Mouse (Mus musculus): ENCODE data around the gene Fat2. TPM values are rescaled to one million over a fixed set of nuclear protein-coding genes. Genes with fewer than 3 reads are reported as not detected.

Fat2 gene
- total RNA-seq, 2 experiments from 2014 or later = 0.32 to 0.63 TPM

- intact Hi-C loops (cut with DNase I) = no loop called here
- no peak for DNase-seq (ENCODE audit: extremely low spot score in 1 of 2, low spot score in 2 of 2)
These were observed 869 bp downstream of the Fat2 start for GRCm38 (mm10) chr11:55335314-55336076.

DNA sequence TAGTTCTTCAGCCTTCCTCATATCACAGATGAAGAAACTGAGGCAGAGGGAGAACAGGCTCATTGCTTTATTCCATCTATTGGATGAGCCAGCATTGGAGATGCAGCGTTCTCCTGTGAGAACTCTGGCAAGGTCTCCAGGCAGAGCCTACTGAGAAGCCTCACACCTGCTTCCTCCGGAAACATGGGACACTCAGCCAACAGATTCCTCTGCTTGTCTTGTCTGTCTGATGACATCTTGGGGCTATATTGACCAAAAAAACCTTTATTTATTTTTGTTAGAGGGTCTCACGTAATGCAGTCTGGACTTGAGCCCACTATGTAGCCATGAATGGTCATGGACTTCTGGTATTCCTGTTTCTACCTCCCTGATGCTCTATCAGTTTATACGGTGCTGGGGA is 1.8 kb downstream of the Fat2 start:
- intact Hi-C loops (cut with DNase I) = no loop called here
- no peak for DNase-seq (ENCODE audit: extremely low spot score in 1 of 2, low spot score in 2 of 2)

- intact Hi-C loops (cut with DNase I) = no loop called here
- no peak for DNase-seq (ENCODE audit: extremely low spot score in 1 of 2, low spot score in 2 of 2)
These were observed 2.3 kb downstream of the Fat2 start for GRCm38 (mm10) chr11:55334063-55334462.

DNA sequence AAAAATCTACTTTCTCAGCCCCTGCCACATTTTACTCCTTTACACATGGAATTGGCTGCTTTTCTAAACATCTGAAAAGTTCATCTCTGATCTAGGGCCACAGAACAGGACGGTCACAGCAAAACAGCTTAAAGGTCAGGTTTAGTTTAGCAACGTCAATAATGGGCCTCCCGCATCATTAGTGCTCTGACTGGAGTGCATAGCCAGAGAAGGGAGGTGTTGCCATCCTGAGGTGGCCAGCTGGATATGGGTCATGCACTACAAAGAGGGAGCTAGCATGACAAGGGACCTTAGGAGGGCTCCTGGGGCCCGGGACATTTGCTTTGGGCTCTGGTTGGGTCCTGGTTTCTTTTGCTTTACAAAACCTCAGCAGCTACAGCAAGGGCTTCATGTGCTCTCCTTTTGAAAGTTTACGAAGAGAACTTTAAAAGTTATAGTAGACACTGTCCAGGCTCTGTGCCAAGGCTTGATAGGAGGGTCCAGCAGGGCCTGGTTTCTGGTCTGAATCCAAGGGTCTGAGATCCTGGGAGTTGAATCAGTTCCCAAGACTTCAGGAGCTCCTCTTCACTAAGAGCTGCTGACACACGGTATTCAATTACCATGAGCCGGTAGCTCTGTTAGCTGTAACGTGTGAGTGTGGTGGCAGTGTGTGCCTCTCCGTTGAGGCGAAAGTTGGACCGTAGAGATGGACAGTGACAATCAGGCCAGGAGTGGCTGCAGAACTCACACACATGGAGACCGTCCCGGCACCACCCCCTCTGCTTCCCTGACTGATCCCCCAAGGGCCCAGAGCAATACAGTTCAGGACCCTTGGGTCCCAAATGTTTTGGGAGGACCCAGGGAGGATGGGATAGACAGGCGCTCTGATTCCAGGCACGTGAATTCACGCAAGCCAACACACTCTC is 6.2 kb downstream of the Fat2 start:
- no peak for DNase-seq (ENCODE audit: extremely low spot score in 1 of 2, low spot score in 2 of 2)
- intact Hi-C loops (cut with DNase I) = no loop called here

DNA sequence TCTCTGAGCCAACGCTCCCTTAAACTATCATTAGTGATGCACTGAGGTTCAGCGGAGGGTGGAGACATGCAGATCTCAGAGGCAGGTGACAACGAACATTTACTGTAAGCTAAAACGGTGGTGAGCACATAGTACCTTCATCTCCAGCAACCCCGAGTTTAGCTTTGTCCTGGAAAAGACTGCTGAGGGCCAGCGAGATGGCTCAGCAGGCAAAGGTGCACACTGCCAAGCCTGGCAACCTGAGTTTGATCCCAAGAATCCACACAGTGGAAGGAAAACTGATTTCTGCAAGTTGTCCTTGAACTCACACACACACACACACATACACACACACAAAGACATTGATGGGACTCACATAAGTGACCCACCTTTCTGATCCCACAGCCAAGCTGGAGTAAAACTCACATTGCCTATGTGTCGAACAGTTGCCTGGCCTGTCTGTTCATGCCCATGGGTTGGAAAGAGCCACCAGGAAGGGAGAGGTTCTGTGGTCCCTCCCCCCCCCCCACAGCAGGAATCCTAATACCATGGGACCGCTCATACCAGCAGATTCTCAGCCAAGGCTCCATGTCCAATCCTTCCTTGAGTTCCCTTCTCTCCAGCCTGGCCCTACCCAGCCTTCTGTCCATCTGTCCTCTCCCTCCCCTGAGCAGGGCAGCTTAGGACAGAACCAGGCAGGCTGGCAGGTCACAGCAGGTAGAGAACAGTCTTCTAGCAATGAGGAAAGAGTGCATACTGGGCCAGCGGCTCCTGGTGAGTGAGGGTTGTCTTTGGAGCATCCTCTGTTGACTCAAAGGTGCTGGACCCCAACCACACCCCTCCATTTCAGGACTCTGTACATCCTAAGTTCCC is 8.6 kb downstream of the Fat2 start:
- intact Hi-C loops (cut with DNase I) = no loop called here
- no peak for DNase-seq (ENCODE audit: extremely low spot score in 1 of 2, low spot score in 2 of 2)

DNA sequence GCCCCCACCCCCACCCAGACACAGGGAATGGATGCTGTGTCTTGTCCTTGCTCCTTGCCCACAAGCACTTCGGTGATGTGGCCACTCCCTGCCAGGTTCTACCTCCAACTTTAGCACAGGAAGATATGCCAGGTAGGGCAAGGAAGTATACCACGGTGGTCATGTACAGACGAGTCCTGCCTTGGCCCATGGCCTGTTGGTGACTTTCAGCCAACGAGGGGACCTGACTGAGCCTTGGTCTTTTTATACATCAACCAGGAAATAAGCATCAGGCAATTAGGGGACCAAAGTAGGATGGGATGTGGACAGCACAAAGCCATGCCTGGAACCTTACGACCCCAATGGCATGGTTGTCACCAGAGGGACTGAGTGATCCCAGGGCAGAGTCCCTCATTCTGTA is 9.3 kb downstream of the Fat2 start:
- intact Hi-C loops (cut with DNase I) = no loop called here
- DNase-seq (ENCODE audit: extremely low spot score in 1 of 2, low spot score in 2 of 2) = no peak

DNA sequence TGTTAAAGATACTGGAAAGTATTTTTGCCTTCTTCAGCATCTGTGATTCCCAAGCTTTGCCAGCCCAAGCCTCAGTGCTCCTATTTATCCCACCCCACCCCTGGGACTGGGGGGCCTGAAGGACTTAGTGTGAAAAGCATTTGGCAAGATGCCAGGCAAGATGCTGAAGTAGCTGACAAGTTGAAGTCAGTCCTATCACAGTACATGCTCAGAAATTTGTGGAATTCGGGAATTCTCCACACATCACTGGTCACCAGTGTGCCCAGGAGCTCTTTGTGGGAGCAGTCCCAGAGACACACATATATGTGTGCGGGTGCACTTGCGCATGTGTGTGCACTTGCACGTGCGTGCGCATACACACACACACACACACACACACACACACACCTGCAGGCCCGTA is 10.2 kb downstream of the Fat2 start:
- DNase-seq (ENCODE audit: extremely low spot score in 1 of 2, low spot score in 2 of 2) = peak in 1 of 2 experiments; percentile 13
- intact Hi-C loops (cut with DNase I) = no loop called here

GRCm38 (mm10) chr11:55323854-55324253 is 12.5 kb downstream of the Fat2 start:
- intact Hi-C loops (cut with DNase I) = no loop called here
- peak; percentile 63 to 74 for DNase-seq (ENCODE audit: extremely low spot score in 1 of 2, low spot score in 2 of 2)

DNA sequence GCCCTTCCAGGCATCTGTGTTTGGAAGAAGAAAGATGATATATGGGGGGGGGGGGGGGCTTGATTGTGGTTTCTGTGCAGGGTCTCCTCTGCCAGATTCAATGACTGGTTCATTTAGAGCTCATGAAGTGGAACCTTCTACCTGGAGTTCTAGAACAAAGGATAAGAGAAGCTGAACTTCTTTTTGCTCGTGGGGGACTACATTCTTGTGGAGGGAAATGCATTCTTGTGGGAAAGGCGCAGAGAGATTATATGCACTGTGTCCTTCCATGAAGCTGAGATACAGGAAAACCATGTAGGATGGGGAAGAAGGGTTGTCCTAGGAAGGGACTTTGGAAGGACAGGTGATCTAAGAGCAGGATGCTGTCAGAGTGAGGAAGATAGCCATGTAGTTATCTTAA is 15.4 kb downstream of the Fat2 start:
- DNase-seq (ENCODE audit: extremely low spot score in 1 of 2, low spot score in 2 of 2) = no peak
- intact Hi-C loops (cut with DNase I) = no loop called here

- no peak for DNase-seq (ENCODE audit: extremely low spot score in 1 of 2, low spot score in 2 of 2)
- intact Hi-C loops (cut with DNase I) = no loop called here
These were observed 20.4 kb downstream of the Fat2 start for GRCm38 (mm10) chr11:55315966-55316365.

DNA sequence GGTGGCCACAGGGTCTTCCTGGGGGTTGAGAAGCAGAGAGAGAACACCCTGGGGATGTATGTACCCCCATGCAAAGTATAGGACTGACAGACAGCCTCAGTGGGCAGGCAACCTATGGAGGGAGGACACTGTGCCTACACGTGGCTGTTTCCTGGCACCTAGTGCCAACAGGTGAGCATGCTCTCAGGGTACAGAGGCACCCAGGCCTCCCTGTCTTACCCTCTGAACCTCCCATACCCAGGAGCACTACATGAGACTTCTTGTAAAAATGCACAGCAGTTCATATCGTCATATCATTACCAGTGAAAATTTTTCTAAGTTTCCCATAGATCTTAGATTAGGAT is 21.7 kb downstream of the Fat2 start:
- no peak for DNase-seq (ENCODE audit: extremely low spot score in 1 of 2, low spot score in 2 of 2)
- intact Hi-C loops (cut with DNase I) = no loop called here

DNA sequence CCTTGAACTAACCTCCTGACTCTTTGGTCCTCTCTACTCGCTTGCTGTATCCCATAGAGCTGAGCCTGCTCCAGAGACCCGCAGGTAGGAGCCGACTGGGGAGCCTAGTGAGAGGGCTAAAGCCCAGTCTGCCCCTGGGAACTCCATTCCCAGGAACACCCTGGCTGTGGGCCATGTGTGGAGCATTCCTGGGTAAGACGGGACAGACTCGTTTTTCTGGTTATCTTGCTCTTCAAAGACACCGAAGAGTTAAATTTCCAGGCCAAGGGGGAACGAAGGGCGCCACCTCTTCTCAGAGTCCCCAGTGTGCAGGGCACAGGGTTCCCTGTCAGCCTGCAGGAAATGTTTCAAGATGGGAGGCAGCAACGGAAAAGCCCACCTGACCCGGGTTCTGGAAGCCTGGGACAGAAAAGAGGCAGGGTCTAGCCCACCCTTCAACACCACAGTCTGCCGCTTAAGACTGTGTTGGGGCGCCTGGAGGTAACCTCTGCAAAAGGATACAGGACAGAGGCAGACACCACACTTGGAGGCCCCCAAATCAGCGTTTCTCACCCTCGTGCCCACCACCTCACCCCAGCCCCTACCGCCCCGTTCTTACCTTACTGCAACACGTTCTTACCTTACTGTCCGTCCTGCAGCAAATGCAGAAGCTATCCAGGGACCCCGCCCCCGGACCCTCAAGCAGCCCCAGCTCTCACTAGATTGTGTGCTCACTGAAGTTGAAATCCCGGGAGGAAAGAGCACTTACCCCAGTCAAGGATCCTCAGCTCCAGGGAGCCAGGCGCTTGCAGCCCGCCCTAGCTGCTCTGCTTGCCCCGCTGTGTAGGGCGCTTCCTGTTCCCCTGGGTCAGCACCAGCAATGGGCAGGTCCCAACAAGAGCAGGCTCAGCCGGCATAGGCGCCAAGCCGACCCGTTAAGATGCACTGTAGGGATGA is 22.3 kb downstream of the Fat2 start:
- DNase-seq (ENCODE audit: extremely low spot score in 1 of 2, low spot score in 2 of 2) = no peak
- intact Hi-C loops (cut with DNase I) = no loop called here

DNA sequence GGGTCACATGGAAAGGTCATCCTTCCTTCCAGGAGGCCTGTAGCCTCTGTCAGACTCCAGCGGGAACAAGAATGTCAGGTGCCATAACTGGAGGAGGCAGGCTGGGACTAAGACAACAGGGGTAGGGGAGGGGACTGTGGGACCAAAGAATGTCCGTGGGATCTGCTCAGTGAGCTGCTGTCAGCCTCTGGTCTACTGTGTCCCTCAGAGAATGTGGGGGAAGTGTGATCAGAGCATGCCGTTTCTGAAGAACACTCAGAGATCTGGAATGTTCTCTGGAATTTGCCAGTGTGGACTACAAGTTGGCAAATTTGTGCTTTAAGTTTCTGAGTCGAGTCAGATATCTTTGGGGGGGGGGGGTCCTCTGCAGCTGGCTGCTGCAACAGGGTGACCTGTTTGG is 34.0 kb downstream of the Fat2 start:
- intact Hi-C loops (cut with DNase I) = no loop called here

GRCm38 (mm10) chr11:55293179-55293578 is 43.2 kb downstream of the Fat2 start:
- intact Hi-C loops (cut with DNase I) = no loop called here
- DNase-seq (ENCODE audit: extremely low spot score in 1 of 2, low spot score in 2 of 2) = no peak

More for the DNA sequence above, 34.0 kb downstream of the Fat2 start:
- no peak for DNase-seq (ENCODE audit: extremely low spot score in 1 of 2, low spot score in 2 of 2)

DNA sequence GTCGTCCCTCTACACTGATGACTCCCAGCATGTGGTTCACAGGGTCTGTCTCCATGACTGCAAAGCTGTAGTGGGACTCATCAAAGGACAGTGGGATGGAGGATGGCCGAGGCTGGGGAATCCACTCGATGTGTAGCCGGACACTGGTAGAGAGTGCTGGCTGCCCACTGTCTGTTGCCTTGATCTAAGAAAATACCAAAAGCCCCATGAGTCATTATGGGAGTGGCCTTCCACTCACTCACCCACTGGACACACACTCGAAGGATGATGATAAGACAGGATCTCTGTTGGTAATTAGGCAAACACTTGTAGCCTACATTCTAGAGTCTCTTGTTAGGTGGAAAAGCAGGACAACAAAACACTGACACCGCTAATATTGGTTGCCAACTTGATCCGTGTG is 44.5 kb downstream of the Fat2 start:
- no peak for DNase-seq (ENCODE audit: extremely low spot score in 1 of 2, low spot score in 2 of 2)
- intact Hi-C loops (cut with DNase I) = no loop called here

DNA sequence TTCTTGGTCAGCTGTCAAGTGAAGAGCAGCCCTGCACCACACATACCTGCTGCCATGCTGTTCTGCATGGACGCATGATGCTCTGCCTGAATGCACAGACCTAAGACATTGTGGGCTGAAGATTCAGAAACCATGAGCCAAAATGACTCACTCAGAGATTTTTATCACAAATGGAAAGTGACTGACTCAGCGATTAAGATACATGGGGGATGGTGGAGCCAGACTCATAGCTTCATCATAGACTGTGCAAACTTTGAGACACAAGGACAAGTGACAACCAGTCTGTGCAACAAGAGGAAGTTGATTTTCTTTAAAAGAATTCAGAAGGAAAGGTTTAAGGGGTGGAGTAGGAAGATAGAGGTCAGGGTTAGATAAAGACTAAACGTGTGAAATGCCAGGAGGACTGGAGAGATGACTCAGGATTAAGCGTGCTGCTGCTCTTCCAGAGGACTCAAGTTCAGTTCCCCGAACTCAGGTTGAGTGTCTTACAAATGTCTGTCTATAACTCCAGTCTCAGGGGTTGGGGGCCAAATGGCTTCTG is 46.4 kb downstream of the Fat2 start:
- no peak for DNase-seq (ENCODE audit: extremely low spot score in 1 of 2, low spot score in 2 of 2)
- intact Hi-C loops (cut with DNase I) = no loop called here

GRCm38 (mm10) chr11:55274756-55275155 is 61.6 kb downstream of the Fat2 start:
- peak in 1 of 2 experiments; percentile 31 for DNase-seq (ENCODE audit: extremely low spot score in 1 of 2, low spot score in 2 of 2)
- intact Hi-C loops (cut with DNase I) = no loop called here

DNA sequence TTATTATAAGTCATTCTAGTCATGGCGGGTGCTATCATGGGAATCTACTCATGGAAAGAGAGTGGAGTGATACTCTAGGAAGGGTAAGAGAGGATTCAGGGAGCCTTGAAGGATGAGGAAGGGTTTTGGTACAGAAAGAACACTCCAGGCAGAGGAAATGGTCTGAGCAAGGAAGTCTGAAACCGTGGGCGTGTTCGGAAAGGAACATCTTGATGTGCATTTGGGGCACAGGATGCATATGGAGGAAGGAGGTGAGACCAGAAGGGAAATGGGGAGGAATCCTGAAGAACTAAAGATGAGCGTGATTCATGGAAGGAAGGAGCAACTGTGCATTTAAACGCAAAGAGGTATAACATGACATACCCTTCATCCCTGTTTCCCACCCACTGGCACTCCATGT is 67.8 kb downstream of the Fat2 start:
- intact Hi-C loops (cut with DNase I) = no loop called here

More for the DNA sequence above, 67.8 kb downstream of the Fat2 start:
- DNase-seq (ENCODE audit: extremely low spot score in 1 of 2, low spot score in 2 of 2) = no peak
